Mouse (Mus musculus) midbrain, embryonic 15.5 days (tissue): ENCODE measurements around the gene Gab2. TPM values are rescaled to one million over a fixed set of nuclear protein-coding genes. Genes with fewer than 3 reads are reported as not detected.

Experiments
- ATAC-seq: fragments of 200-750 bp; cut with Nextera tagmentation; replicated peaks from 2 replicates; pipeline ENCODE4 v1.8.0; 2017; ENCODE audit warnings: moderate TSS enrichment
- H3K27ac ChIP-seq: fragments of 300-500 bp; sonication (generic); 2 replicates; pipeline ENCODE4 v1.5.1; 2015; ENCODE audit warnings: mild to moderate bottlenecking, inconsistent platforms
- H3K27me3 ChIP-seq: fragments of 300-500 bp; sonication (generic); replicated peaks from 2 replicates; pipeline ENCODE4 v1.6.1; 2015; ENCODE audit warnings: inconsistent platforms
- H3K36me3 ChIP-seq: fragments of 300-500 bp; sonication (generic); replicated peaks from 2 replicates; pipeline ENCODE4 v1.6.1; 2015; ENCODE audit warnings: inconsistent platforms
- H3K4me1 ChIP-seq: fragments of 300-500 bp; sonication (generic); 2 replicates; pipeline ENCODE4 v1.6.1; 2015; ENCODE audit warnings: inconsistent platforms
- H3K4me2 ChIP-seq: fragments of 300-500 bp; sonication (generic); 2 replicates; pipeline ENCODE4 v1.6.1; 2015; ENCODE audit warnings: inconsistent platforms, mild to moderate bottlenecking, moderate library complexity
- H3K4me3 ChIP-seq: fragments of 300-500 bp; sonication (generic); 2 replicates; pipeline ENCODE4 v1.5.1; 2015; ENCODE audit warnings: mild to moderate bottlenecking, inconsistent platforms
- H3K9ac ChIP-seq: fragments of 300-500 bp; sonication (generic); 2 replicates; pipeline ENCODE4 v1.6.1; 2015; ENCODE audit warnings: mild to moderate bottlenecking, inconsistent platforms
- H3K9me3 ChIP-seq: fragments of 300-500 bp; sonication (generic); 2 replicates; pipeline ENCODE4 v1.6.1; 2016; ENCODE audit warnings: inconsistent platforms
- WGBS: fragments of 180-500 bp; shearing (Covaris S2); methylation state at CpG from one replicate; pipeline ENCODE4 v1.1.7; 2015; ENCODE audit warnings: mixed read lengths; 5-methylcytosine and 5-hydroxymethylcytosine counted together
- polyA plus RNA-seq: library from polyadenylated mRNA; unstranded; fragments of >200 nt; fragmentation: Nextera tagmentation; extraction: Ambion mirVana; gene quantifications from 2 replicates; pipeline ENCODE4 v1.2.1, GENCODE M21; 2015

Gab2 gene
- polyA plus RNA-seq, 1 experiment from 2014 or later, result 23.3 TPM

- Histone ChIP-seq H3K36me3 (no peaks in the 10 kb centered on the region), H3K4me3 (no peak overlapping the region), H3K4me1 (no peaks in the 10 kb centered on the region), H3K27me3 (no peaks in the 10 kb centered on the region), H3K9ac (no peak overlapping the region), H3K9me3 (no peaks in the 10 kb centered on the region), H3K4me2 (no peak overlapping the region), H3K27ac (no peak overlapping the region)
- no peak for ATAC-seq
- 46% methylated on average over 13 of the region's 13 CpGs for WGBS
Measured at GRCm38 (mm10) chr7:97355068-97355841, 273.9 kb downstream of the Gab2 start.

- Histone ChIP-seq H3K27ac (no peak overlapping the region), H3K27me3 (no peaks in the 10 kb centered on the region), H3K36me3 (no peaks in the 10 kb centered on the region), H3K4me2 (no peak overlapping the region), H3K9me3 (no peaks in the 10 kb centered on the region), H3K9ac (no peak overlapping the region), H3K4me1 (no peaks in the 10 kb centered on the region), H3K4me3 (no peak overlapping the region)
- ATAC-seq, result no peak
- 71% methylated on average over 5 of the region's 5 CpGs for WGBS
Measured at GRCm38 (mm10) chr7:97356253-97356652, 274.9 kb downstream of the Gab2 start.

GRCm38 (mm10) chr7:97356875-97357276, 275.5 kb downstream of the Gab2 start:
- Histone ChIP-seq H3K4me1 (no peaks in the 10 kb centered on the region), H3K9ac (no peak overlapping the region), H3K36me3 (no peaks in the 10 kb centered on the region), H3K27ac (no peak overlapping the region), H3K4me3 (no peak overlapping the region), H3K27me3 (no peaks in the 10 kb centered on the region), H3K4me2 (no peak overlapping the region), H3K9me3 (no peaks in the 10 kb centered on the region)
- ATAC-seq, result no peak
- 77% methylated on average over 5 of the region's 5 CpGs for WGBS

GRCm38 (mm10) chr7:97357840-97358239, 276.5 kb downstream of the Gab2 start:
- Histone ChIP-seq H3K4me2 (no peak overlapping the region), H3K27me3 (no peaks in the 10 kb centered on the region), H3K4me3 (no peak overlapping the region), H3K27ac (no peak overlapping the region), H3K36me3 (no peaks in the 10 kb centered on the region), H3K4me1 (no peaks in the 10 kb centered on the region), H3K9me3 (no peaks in the 10 kb centered on the region), H3K9ac (no peak overlapping the region)
- WGBS, result 69% methylated on average over 3 of the region's 3 CpGs
- no peak for ATAC-seq

GRCm38 (mm10) chr7:97358347-97358746, 277.0 kb downstream of the Gab2 start:
- Histone ChIP-seq H3K36me3 (no peaks in the 10 kb centered on the region), H3K4me1 (no peaks in the 10 kb centered on the region), H3K9ac (no peak overlapping the region), H3K27ac (no peak overlapping the region), H3K4me2 (no peak overlapping the region), H3K4me3 (no peak overlapping the region), H3K9me3 (no peaks in the 10 kb centered on the region), H3K27me3 (no peaks in the 10 kb centered on the region)
- 94% methylated on average over 4 of the region's 4 CpGs for WGBS
- no peak for ATAC-seq

Other genes with a start within 250 kb of the Gab2 start
- gene Nars2, start 130.1 kb upstream of the Gab2 start, polyA plus RNA-seq, result 15.2 and 17.5 TPM in 2 replicates